Mouse (Mus musculus): ENCODE measurements at regions not wholly inside any gene's neighbourhood (a gene's known extent, or its start where the extent isn't known, plus 50 kb on each side); places are given as distances from the start of the nearest gene placed in this dataset.

- no peak for DNase-seq (ENCODE audit: low read depth)
Observed at GRCm38 (mm10) chr8:26354516-26354915, 235.2 kb downstream of the Gm45692 start.

GRCm38 (mm10) chr8:26356801-26357200 is 237.5 kb downstream of the Gm45692 start:
- DNase-seq (ENCODE audit: low read depth) = no peak

DNA sequence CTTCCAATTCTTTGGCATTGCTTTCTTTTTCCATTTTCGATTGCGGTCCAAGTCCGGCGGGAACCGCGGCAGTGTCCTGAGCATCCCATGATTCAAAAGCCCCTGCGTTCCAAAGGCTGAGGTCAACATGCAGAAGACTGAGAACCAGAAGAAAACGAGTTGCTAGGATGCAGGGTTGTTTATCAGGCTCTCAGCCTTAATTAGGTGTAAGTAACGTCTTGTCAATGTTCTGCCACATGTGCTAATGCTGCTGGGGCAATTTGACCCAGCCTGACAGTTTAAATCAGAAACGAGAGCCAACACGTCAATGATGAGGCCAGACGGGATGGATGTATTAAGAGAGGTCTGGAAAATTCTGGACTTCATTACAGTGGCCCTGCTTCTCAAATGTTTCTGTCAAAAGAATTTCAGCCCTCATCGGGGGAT is 239.4 kb downstream of the Gm45692 start:
- DNase-seq (ENCODE audit: low read depth) = no peak

DNA sequence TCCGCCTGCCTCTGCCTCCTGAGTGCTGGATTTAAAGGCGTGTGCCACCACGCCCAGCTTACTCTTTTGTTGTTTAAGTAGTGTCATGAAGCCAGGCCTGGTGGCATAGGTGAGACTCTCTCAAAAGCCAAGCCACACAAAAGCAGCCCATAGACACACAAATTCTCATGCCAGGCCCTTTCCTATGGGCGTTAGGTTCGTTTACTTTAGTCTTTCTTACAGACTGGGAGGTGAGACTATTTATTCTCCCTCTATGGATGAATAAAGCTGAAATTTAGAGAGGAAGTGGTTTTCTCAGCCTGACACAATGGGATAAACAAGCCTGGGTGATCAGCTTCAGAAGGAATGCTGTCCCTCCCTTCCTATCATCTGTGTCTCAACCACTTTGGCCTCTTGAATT is 243.0 kb downstream of the Gm45692 start:
- DNase-seq (ENCODE audit: low read depth) = no peak

DNA sequence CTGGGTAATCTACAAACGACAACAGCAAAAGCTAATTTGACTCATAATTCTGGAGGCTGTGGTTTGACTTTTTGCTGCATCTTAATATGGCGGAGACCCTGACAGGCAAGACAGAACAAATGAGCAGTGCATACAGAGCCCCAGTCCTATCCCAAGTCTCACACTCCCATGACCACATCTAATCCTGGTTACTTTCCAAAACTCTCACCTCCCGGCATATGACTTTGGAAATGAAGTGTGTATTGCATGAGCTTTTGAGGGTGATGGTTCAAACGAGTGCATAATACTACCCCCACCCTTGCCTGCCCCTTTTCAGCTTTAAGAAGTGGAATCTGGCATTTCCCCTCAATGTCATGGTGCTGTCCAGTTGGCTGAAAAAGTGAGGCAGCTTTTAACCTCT is 244.3 kb downstream of the Gm45692 start:
- no peak for DNase-seq (ENCODE audit: low read depth)

DNA sequence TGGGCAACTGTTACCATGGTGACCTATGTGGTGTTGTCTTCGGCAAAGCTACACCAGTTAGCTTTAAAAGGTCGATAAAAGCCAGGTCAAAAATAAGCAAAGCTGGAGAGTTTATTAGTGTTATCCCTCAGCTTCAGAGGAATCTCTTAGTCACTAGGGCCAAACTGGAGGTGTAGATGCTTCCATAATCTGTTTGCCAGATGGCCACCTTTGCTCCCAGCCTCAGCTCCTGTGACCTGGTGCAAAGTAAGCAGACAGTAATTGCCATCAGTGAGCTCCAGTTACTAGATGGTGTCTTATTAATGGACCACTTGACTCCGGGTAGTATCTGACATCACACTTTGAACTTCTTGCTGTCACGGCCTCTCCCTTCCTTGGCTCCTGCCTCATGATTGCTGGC is 245.3 kb downstream of the Gm45692 start:
- no peak for DNase-seq (ENCODE audit: low read depth)

GRCm38 (mm10) chr8:26380668-26381067 is 261.3 kb downstream of the Gm45692 start:
- DNase-seq (ENCODE audit: low read depth) = peak; percentile 29

DNA sequence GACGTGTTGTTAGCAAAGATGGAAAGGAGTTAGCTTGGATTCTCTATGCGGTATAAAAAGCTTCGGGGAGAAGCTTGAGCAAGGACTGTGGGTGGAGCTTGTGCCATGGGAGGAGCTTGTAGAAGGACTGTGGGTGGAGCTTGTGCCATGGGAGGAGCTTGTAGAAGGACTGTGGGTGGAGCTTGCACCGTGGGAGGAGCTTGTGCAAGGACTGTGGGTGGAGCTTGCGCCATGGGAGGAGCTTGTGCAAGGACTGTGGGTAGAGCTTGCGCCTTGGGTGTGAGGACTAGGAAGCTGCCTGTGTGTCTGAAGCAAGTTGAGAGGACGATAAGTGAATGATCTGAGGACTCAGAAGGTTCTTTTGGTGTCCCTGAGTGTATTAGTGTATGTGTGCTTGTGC is 263.1 kb downstream of the Gm45692 start:
- DNase-seq (ENCODE audit: low read depth) = no peak

DNA sequence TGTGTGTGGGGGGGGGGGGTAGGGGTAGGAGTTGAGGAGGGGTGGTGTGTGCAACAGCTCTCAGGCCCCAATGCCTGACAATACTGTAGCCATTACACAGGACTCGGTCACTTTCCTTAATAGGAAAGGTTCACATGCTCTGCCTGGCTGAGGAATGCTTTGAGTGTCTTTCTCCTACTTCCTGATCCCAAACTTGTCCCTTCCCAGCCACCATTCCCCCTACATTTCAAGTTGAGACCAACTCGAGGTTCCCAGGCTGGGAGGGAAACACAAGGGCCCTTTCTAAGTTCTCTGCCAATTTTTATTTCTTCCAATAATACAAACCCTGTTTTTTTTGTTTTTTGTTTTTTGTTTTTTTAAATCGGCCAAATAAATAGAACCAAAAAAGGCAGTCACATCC is 264.6 kb downstream of the Gm45692 start:
- DNase-seq (ENCODE audit: low read depth) = no peak

- no peak for DNase-seq (ENCODE audit: low read depth)
Observed at GRCm38 (mm10) chr8:26384305-26384993, 265.1 kb downstream of the Gm45692 start.

- DNase-seq (ENCODE audit: low read depth) = no peak
Observed at GRCm38 (mm10) chr8:26384994-26385345, 265.6 kb downstream of the Gm45692 start.

DNA sequence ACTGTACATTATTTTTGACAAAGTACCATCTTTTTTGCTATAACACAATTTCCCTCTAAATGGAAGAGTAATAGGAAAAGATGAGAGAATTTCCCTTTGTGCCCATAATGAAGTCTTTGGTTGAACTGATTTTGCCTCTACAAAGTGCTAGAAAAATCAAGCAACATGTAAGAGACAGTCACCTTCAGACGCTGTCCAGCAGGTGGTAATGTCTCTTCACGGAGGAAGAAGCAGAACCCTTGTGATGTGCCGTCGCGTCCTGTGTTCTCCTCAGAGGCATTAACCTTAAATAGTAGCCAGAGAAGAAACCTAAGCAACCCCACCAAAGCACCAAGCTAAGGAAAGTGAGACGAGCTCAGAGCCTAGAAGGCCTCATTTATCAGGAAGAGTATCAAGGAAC is 275.7 kb downstream of the Gm45692 start:
- DNase-seq (ENCODE audit: low read depth) = no peak

DNA sequence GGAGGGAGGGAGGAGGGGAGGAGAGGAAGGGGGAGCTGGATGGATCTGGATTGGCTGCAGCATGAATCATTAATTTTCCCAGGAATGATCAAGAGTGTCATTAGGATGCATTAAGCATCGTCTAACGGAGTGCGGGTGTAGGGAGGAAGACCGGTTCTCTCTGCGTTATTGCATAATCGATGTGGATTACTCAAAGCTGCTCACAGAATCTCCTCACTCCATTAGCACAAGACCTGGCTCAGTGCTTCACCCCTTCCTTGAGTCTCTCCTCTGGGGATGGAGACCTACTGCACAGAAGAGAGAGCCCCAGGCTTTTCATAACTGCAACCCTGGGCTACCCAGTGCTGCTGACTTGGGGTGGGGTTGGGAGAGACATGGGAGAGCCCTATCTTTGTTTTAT is 300.7 kb downstream of the Gm45692 start:
- DNase-seq (ENCODE audit: low read depth) = no peak

DNA sequence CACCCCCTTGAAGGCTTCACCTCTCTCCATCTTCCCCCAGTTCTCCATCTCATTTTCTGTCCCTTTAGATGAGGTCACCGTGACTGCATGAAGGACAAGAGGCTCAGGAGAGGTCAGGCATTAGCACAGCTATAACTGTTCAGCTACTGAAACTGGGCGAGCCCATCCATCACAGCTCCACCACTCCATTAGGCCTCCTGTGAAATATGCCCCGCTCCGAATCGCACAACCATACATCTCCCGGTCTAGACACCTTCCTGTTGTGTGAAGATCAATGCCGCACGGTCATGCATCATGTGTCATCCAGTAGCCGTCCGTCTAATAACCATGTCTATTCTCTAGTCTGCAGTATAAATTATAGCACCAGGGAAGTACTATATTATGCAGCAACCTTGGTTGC is 301.2 kb downstream of the Gm45692 start:
- DNase-seq (ENCODE audit: low read depth) = no peak

DNA sequence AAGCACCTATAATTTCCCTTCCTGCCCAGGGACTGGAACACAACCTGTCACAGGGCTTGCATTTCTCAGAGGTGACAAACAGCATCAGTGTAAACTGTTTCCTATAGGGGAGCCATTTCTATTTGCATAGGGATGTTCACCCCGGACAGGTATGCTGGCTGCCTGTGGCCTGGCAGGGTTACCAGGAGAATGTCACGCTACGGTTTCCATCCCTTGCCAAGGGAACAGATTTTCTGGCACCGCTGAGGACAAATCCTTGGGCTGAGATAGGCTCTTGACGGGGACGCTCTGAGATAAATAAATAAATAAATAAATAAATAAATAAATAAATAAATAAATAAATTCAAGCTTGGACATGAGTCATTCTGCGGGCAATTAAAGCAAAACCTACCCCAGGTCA is 308.0 kb downstream of the Gm45692 start:
- no peak for DNase-seq (ENCODE audit: low read depth)

- DNase-seq (ENCODE audit: low read depth) = no peak
Observed at GRCm38 (mm10) chr8:26429751-26430327, 310.5 kb downstream of the Gm45692 start.

DNA sequence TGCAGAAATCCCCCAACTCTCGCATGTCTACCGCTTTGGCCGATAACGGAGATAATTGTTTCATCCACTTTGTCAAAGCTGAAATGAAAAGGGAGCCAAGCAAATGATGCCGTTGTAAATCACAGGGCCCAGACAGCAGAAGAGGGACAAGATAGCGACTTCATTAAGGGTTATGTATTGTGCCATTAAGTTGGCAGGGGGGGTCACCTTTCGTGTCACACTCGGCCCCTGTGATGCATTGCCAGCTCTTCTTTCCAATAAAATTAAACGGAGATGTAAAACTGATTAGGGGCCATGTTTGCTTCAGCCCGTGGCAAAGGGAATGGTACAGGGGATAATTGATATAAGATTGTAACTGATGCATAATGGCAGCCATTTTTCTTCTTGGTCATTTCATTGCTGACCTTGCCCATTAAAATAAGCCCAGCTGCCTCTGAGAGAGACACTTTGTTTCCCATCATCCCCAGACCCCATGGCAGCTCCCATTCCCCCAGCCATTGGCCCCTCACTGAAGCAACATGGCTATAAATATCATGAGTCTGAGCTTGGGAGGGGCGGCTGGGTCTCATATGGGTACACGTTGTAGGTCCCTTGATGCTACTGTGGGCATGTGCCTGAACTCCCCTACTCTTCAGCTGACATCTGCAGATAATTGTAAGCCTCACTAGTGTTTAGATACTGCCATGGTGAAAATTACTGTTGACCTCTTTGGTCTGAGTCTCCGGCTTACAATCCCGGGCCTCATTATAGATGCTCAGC is 313.0 kb downstream of the Gm45692 start:
- DNase-seq (ENCODE audit: low read depth) = no peak

GRCm38 (mm10) chr8:26436236-26436635 is 316.9 kb downstream of the Gm45692 start:
- DNase-seq (ENCODE audit: low read depth) = no peak

DNA sequence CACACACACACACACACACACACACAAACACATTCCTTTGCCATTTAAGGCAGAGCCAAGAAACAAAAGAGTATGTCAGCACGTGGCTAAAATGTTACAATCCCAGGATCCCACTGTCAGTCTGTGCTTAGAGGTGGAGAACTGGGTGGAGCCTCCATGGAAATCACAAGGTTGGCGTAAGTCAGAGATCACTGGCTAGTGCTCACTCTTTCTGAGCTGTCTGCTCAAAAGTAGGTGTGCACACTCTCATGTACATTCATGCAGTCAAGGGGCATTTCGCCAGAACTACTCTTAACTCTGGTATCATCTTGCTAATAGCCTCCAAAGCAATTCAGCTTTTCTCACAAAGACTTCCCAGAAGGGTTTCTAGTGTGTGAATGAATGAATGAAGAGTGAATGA is 318.2 kb downstream of the Gm45692 start:
- DNase-seq (ENCODE audit: low read depth) = no peak

DNA sequence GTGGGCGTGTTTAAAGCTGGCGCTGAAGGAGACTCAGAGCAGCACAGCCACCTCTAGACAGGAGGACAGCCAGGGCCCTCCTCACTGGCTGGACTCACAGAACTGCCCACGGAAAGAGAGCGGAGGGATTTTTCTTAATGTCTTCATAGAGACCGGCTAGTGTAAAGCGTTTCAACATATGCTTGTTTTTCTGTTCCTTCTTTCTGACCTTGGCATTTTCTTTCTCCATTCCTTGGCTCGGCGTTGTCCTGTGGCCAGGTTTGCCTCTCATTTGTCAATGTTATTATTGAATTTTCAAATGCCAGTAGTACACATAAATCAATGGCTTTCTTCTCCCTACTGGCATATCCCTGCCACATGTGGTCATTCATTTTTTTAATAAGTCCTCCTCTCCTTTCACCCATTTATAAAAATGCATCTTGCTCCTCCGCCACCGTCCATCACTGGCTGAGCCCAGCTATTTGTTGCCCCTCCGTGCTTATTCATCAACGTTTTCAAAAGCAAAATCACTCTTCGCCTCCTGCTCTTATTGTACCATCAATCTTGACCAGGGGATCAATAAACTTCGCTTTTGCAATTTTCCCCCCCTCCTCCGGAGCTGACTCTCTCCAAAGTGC is 319.0 kb downstream of the Gm45692 start:
- no peak for DNase-seq (ENCODE audit: low read depth)

DNA sequence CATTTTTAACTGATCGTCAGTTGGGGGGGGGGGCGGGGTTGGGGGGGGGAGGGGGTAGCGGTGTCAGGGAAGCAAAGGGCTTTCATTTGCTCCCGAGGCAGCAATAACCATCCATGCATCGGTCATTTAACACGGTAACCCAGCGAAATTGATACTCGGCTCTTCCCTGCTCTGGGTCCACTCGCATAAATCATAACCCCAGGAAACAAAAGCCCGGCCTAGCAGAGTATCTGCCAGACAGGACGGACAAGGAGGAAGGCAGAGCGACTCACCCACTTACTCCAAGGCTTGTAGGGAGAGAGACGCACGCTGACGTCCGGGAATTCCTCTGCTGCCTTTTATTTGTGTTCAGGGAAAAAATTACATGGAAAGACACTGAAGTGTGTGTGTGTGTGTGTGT is 319.5 kb downstream of the Gm45692 start:
- no peak for DNase-seq (ENCODE audit: low read depth)

GRCm38 (mm10) chr8:26441268-26442030 is 322.1 kb downstream of the Gm45692 start:
- no peak for DNase-seq (ENCODE audit: low read depth)
